Mouse (Mus musculus) intestine, embryonic 15.5 days (tissue): ENCODE data around the gene Crybb2. TPM values are rescaled to one million over a fixed set of nuclear protein-coding genes. Genes with fewer than 3 reads are reported as not detected.
"Not testable (repeated sequence)": the region's sequence is repeated elsewhere in the genome, so short reads cannot be mapped to it uniquely, and the experiment has no call there.

Source experiments
- ATAC-seq: fragments of 200-750 bp; cut with Nextera tagmentation; 2 replicates; pipeline ENCODE4 v1.8.0; 2017; ENCODE audit warnings: moderate TSS enrichment, moderate library complexity
- H3K27ac ChIP-seq: fragments of 300-500 bp; sonication (generic); 2 replicates; pipeline ENCODE4 v1.5.1; 2015; ENCODE audit warnings: mild to moderate bottlenecking, inconsistent platforms
- H3K27me3 ChIP-seq: fragments of 300-500 bp; sonication (generic); replicated peaks from 2 replicates; pipeline ENCODE4 v1.6.1; 2015; ENCODE audit warnings: inconsistent platforms
- H3K36me3 ChIP-seq: fragments of 300-500 bp; sonication (generic); 2 replicates; pipeline ENCODE4 v1.6.1; 2015; ENCODE audit warnings: inconsistent platforms
- H3K4me1 ChIP-seq: fragments of 300-500 bp; sonication (generic); replicated peaks from 2 replicates; pipeline ENCODE4 v1.6.1; 2015; ENCODE audit warnings: inconsistent platforms
- H3K4me2 ChIP-seq: fragments of 300-500 bp; sonication (generic); replicated peaks from 2 replicates; pipeline ENCODE4 v1.6.1; 2015; ENCODE audit warnings: mild to moderate bottlenecking, inconsistent platforms
- H3K4me3 ChIP-seq: fragments of 300-500 bp; sonication (generic); replicated peaks from 2 replicates; pipeline ENCODE4 v1.5.1; 2015; ENCODE audit warnings: inconsistent platforms
- H3K9ac ChIP-seq: fragments of 300-500 bp; sonication (generic); 2 replicates; pipeline ENCODE4 v1.6.1; 2015; ENCODE audit warnings: inconsistent platforms
- H3K9me3 ChIP-seq: fragments of 300-500 bp; sonication (generic); 2 replicates; pipeline ENCODE4 v1.6.1; 2016; ENCODE audit warnings: inconsistent platforms
- WGBS: fragments of 180-500 bp; shearing (Covaris S2); methylation state at CpG from one replicate; pipeline ENCODE4 v1.1.7; 2015; 5-methylcytosine and 5-hydroxymethylcytosine counted together
- polyA plus RNA-seq: library from polyadenylated mRNA; unstranded; fragments of >200 nt; fragmentation: Nextera tagmentation; extraction: Ambion mirVana; gene quantifications from 2 replicates; pipeline ENCODE4 v1.2.1, GENCODE M21; 2015

Gene Crybb2
- polyA plus RNA-seq: not detected in 2 replicates

GRCm38 (mm10) chr5:113070017-113070416, at the start of gene Crybb2:
Gene Crybb2 (minus strand): TSS chr5:113070117.
- Histone ChIP-seq H3K27ac (no peak within 1 kb of the TSS), H3K27me3 (no peaks in the 10 kb centered on the region), H3K4me3 (no peak within 1 kb of the TSS), H3K4me2 (no peak within 1 kb of the TSS), H3K9me3 (no peaks in the 10 kb centered on the region), H3K9ac (no peak within 1 kb of the TSS), H3K4me1 (no peaks in the 10 kb centered on the region), H3K36me3 (no peaks in the 10 kb centered on the region)
- no peak for ATAC-seq

GRCm38 (mm10) chr5:113119291-113119690, 49.4 kb upstream of the Crybb2 start:
- no peaks in the 10 kb centered on the region for H3K27me3 ChIP-seq
- H3K27ac ChIP-seq: peak overlapping the region; percentile 66
- ATAC-seq: no peak
- 71% methylated on average over 9 of the region's 9 CpGs for WGBS
- H3K9me3 ChIP-seq: no peaks in the 10 kb centered on the region
- H3K4me3 ChIP-seq: no peak overlapping the region
- peaks cover 58% of the 10 kb centered on the region for H3K4me1 ChIP-seq
- H3K9ac ChIP-seq: no peak overlapping the region
- no peaks in the 10 kb centered on the region for H3K36me3 ChIP-seq
- H3K4me2 ChIP-seq: peak overlapping the region; percentile 22; the same call in 1 of the 2 replicates

- peak; percentile 75 for ATAC-seq
These were observed 48.8 kb upstream of the Crybb2 start for GRCm38 (mm10) chr5:113118695-113119094.

GRCm38 (mm10) chr5:113117361-113117760, 47.4 kb upstream of the Crybb2 start:
- H3K4me1 ChIP-seq: peaks cover 65% of the 10 kb centered on the region
- no peak for ATAC-seq
- 85% methylated on average over 5 of the region's 5 CpGs for WGBS
- H3K9me3 ChIP-seq: no peaks in the 10 kb centered on the region
- H3K4me2 ChIP-seq: no peak overlapping the region
- no peak overlapping the region for H3K4me3 ChIP-seq
- no peaks in the 10 kb centered on the region for H3K27me3 ChIP-seq
- no peak overlapping the region for H3K27ac ChIP-seq
- H3K9ac ChIP-seq: no peak overlapping the region
- H3K36me3 ChIP-seq: no peaks in the 10 kb centered on the region

More at GRCm38 (mm10) chr5:113118695-113119094, 48.8 kb upstream of the Crybb2 start:
- Histone ChIP-seq H3K9ac (no peak overlapping the region), H3K36me3 (no peaks in the 10 kb centered on the region), H3K4me3 (no peak overlapping the region), H3K27me3 (no peaks in the 10 kb centered on the region), H3K9me3 (no peaks in the 10 kb centered on the region), H3K4me2 (peak overlapping the region; percentile 22), H3K27ac (peak overlapping the region; percentile 66), H3K4me1 (peaks cover 64% of the 10 kb centered on the region)
- WGBS: 34% methylated on average over 6 of the region's 6 CpGs

- no peak overlapping the region for H3K4me2 ChIP-seq
- H3K27ac ChIP-seq: no peak overlapping the region
- ATAC-seq: no peak
- H3K36me3 ChIP-seq: no peaks in the 10 kb centered on the region
- H3K4me1 ChIP-seq: peaks cover 62% of the 10 kb centered on the region
- 64% methylated on average over 10 of the region's 10 CpGs for WGBS
- no peak overlapping the region for H3K9ac ChIP-seq
- H3K9me3 ChIP-seq: no peaks in the 10 kb centered on the region
- no peaks in the 10 kb centered on the region for H3K27me3 ChIP-seq
- no peak overlapping the region for H3K4me3 ChIP-seq
These were observed 46.0 kb upstream of the Crybb2 start for GRCm38 (mm10) chr5:113115896-113116295.

GRCm38 (mm10) chr5:113114264-113115225, 44.6 kb upstream of the Crybb2 start:
- Histone ChIP-seq H3K9me3 (no peaks in the 10 kb centered on the region), H3K27me3 (no peaks in the 10 kb centered on the region), H3K36me3 (no peaks in the 10 kb centered on the region), H3K4me3 (no peak overlapping the region), H3K9ac (0 out of 2 replicates have a peak overlapping the region, but pooled peaks have one; percentile 2), H3K4me1 (peaks cover 55% of the 10 kb centered on the region), H3K4me2 (no peak overlapping the region), H3K27ac (peak overlapping the region; percentile 68)
- 0 out of 2 replicates have a peak, but pooled peaks have one; percentile 2 for ATAC-seq
- 34% methylated on average over 20 of the region's 20 CpGs for WGBS

GRCm38 (mm10) chr5:113113120-113113519, 43.2 kb upstream of the Crybb2 start:
- no peaks in the 10 kb centered on the region for H3K9me3 ChIP-seq
- ATAC-seq: peak; percentile 78
- peak overlapping the region; percentile 22; the same call in 1 of the 2 replicates for H3K4me2 ChIP-seq
- no peak overlapping the region for H3K9ac ChIP-seq
- H3K4me1 ChIP-seq: peaks cover 45% of the 10 kb centered on the region
- no peaks in the 10 kb centered on the region for H3K36me3 ChIP-seq
- H3K4me3 ChIP-seq: no peak overlapping the region
- no peaks in the 10 kb centered on the region for H3K27me3 ChIP-seq
- H3K27ac ChIP-seq: peak overlapping the region; percentile 64
- 30% methylated on average over 5 of the region's 5 CpGs for WGBS

- H3K4me2 ChIP-seq: no peak overlapping the region
- H3K27ac ChIP-seq: no peak overlapping the region
- 19% methylated on average over 4 of the region's 4 CpGs for WGBS
- H3K9me3 ChIP-seq: no peaks in the 10 kb centered on the region
- H3K27me3 ChIP-seq: no peaks in the 10 kb centered on the region
- no peak for ATAC-seq
- peaks cover 47% of the 10 kb centered on the region for H3K4me1 ChIP-seq
- H3K9ac ChIP-seq: no peak overlapping the region
- H3K36me3 ChIP-seq: no peaks in the 10 kb centered on the region
- H3K4me3 ChIP-seq: no peak overlapping the region
These were observed 41.4 kb upstream of the Crybb2 start for GRCm38 (mm10) chr5:113111336-113111735.

GRCm38 (mm10) chr5:113110929-113111328, 41.0 kb upstream of the Crybb2 start:
- Histone ChIP-seq H3K4me1 (peaks cover 47% of the 10 kb centered on the region), H3K4me2 (no peak overlapping the region), H3K36me3 (no peaks in the 10 kb centered on the region), H3K9me3 (no peaks in the 10 kb centered on the region), H3K9ac (no peak overlapping the region), H3K27ac (peak overlapping the region; percentile 40; the same call in 1 of the 2 replicates), H3K4me3 (no peak overlapping the region), H3K27me3 (no peaks in the 10 kb centered on the region)
- no peak for ATAC-seq
- WGBS: 5% methylated on average over 1 of the region's 1 CpGs

- H3K9ac ChIP-seq, H3K4me3 ChIP-seq, ATAC-seq, H3K36me3 ChIP-seq, H3K27ac ChIP-seq, H3K9me3 ChIP-seq, H3K27me3 ChIP-seq, H3K4me2 ChIP-seq: not testable (repeated sequence)
- 90% methylated on average over 2 of the region's 2 CpGs for WGBS
- H3K4me1 ChIP-seq: peaks cover 39% of the 10 kb centered on the region
These were observed 39.7 kb upstream of the Crybb2 start for GRCm38 (mm10) chr5:113109651-113110050.

GRCm38 (mm10) chr5:113108165-113108764, 38.3 kb upstream of the Crybb2 start:
- no peak for ATAC-seq
- Histone ChIP-seq H3K36me3 (0 out of 2 replicates have a peak, but pooled peaks cover 2% of the 10 kb centered on the region), H3K9ac (no peak overlapping the region), H3K27me3 (no peaks in the 10 kb centered on the region), H3K4me2 (no peak overlapping the region), H3K27ac (0 out of 2 replicates have a peak overlapping the region, but pooled peaks have one; percentile 2), H3K4me3 (no peak overlapping the region), H3K4me1 (peaks cover 28% of the 10 kb centered on the region), H3K9me3 (no peaks in the 10 kb centered on the region)
- 71% methylated on average over 11 of the region's 11 CpGs for WGBS

- 75% methylated on average over 3 of the region's 3 CpGs for WGBS
- peaks cover 22% of the 10 kb centered on the region for H3K4me1 ChIP-seq
- no peak for ATAC-seq
- no peak overlapping the region for H3K4me2 ChIP-seq
- H3K27me3 ChIP-seq: no peaks in the 10 kb centered on the region
- H3K9ac ChIP-seq: no peak overlapping the region
- no peaks in the 10 kb centered on the region for H3K9me3 ChIP-seq
- H3K4me3 ChIP-seq: no peak overlapping the region
- H3K36me3 ChIP-seq: 0 out of 2 replicates have a peak, but pooled peaks cover 2% of the 10 kb centered on the region
- H3K27ac ChIP-seq: 0 out of 2 replicates have a peak overlapping the region, but pooled peaks have one; percentile 2
These were observed 37.8 kb upstream of the Crybb2 start for GRCm38 (mm10) chr5:113107709-113108108.
